Mouse (Mus musculus) liver, embryonic 13.5 days (tissue): ENCODE measurements around the gene Pex16. TPM values are rescaled to one million over a fixed set of nuclear protein-coding genes. Genes with fewer than 3 reads are reported as not detected.

ENCODE experiments used
- ATAC-seq: fragments of 200-750 bp; cut with Nextera tagmentation; 2 replicates; pipeline ENCODE4 v1.8.0; 2017; ENCODE audit warnings: low read depth, mild to moderate bottlenecking, moderate number of reproducible peaks, moderate library complexity
- DNase-seq: peaks from one replicate; pipeline ENCODE4 v3.0.0; 2022
- H3K27ac ChIP-seq: fragments of 300-500 bp; sonication (generic); 2 replicates; pipeline ENCODE4 v1.5.1; 2015; ENCODE audit warnings: moderate library complexity, mild to moderate bottlenecking, inconsistent platforms
- H3K27me3 ChIP-seq: fragments of 300-500 bp; sonication (generic); 2 replicates; pipeline ENCODE4 v1.6.1; 2015; ENCODE audit warnings: mild to moderate bottlenecking, inconsistent platforms
- H3K36me3 ChIP-seq: fragments of 300-500 bp; sonication (generic); 2 replicates; pipeline ENCODE4 v1.6.1; 2015; ENCODE audit warnings: mild to moderate bottlenecking, inconsistent platforms
- H3K4me1 ChIP-seq: fragments of 300-500 bp; sonication (generic); replicated peaks from 2 replicates; pipeline ENCODE4 v1.6.1; 2015; ENCODE audit warnings: inconsistent platforms
- H3K4me2 ChIP-seq: fragments of 300-500 bp; sonication (generic); 2 replicates; pipeline ENCODE4 v1.6.1; 2015; ENCODE audit warnings: inconsistent platforms, mild to moderate bottlenecking, moderate library complexity
- H3K4me3 ChIP-seq: fragments of 300-500 bp; sonication (generic); replicated peaks from 2 replicates; pipeline ENCODE4 v1.5.1; 2015; ENCODE audit warnings: mild to moderate bottlenecking, inconsistent platforms
- H3K9ac ChIP-seq: fragments of 300-500 bp; sonication (generic); 2 replicates; pipeline ENCODE4 v1.6.1; 2015; ENCODE audit warnings: mild to moderate bottlenecking, inconsistent platforms
- H3K9me3 ChIP-seq: fragments of 300-500 bp; sonication (generic); replicated peaks from 2 replicates; pipeline ENCODE4 v1.6.1; 2016; ENCODE audit warnings: inconsistent platforms
- WGBS: fragments of 180-500 bp; shearing (Covaris S2); methylation state at CpG from one replicate; pipeline ENCODE4 v1.1.7; 2015; ENCODE audit not compliant: insufficient replicate concordance; 5-methylcytosine and 5-hydroxymethylcytosine counted together
- microRNA-seq: library from miRNA; unstranded; fragments of <30 nt; microRNA quantifications from one replicate; pipeline ENCODE4, GENCODE M21; 2016
- polyA plus RNA-seq: library from polyadenylated mRNA; unstranded; fragments of >200 nt; fragmentation: Nextera tagmentation; extraction: Ambion mirVana; gene quantifications from 2 replicates; pipeline ENCODE4 v1.2.1, GENCODE M21; 2015

Pex16 gene
- polyA plus RNA-seq, 1 experiment from 2014 or later, result 21.7 TPM

DNA sequence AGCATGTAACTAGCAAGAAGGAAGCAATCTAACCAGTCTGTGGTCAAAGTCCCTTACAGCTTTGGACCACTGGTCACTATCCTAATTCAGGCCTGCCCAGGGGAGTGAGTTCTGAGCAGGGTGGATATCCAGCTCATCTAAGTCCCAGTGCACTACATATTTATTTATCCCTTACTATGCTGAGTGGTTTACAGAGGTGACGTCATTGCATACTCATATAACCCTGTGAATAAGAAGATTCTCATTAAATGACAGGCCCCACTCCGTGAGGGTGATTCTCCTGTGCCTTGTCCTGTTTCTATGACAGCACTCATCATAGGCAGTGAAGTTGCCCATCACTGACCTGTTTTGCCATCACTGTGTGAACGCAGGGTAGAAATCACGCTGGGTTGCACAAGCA lies 50.9 kb downstream of the Pex16 start:
- no peak for DNase-seq
- no peaks in the 10 kb centered on the region for H3K9me3 ChIP-seq
- H3K27ac ChIP-seq, result no peak overlapping the region
- H3K4me2 ChIP-seq, result no peak overlapping the region
- ATAC-seq, result no peak
- H3K9ac ChIP-seq, result no peak overlapping the region
- H3K27me3 ChIP-seq, result no peaks in the 10 kb centered on the region
- WGBS, result 77% methylated on average over 4 of the region's 4 CpGs
- H3K4me1 ChIP-seq, result peaks cover 40% of the 10 kb centered on the region
- no peak overlapping the region for H3K4me3 ChIP-seq
- peaks cover 69% of the 10 kb centered on the region for H3K36me3 ChIP-seq

DNA sequence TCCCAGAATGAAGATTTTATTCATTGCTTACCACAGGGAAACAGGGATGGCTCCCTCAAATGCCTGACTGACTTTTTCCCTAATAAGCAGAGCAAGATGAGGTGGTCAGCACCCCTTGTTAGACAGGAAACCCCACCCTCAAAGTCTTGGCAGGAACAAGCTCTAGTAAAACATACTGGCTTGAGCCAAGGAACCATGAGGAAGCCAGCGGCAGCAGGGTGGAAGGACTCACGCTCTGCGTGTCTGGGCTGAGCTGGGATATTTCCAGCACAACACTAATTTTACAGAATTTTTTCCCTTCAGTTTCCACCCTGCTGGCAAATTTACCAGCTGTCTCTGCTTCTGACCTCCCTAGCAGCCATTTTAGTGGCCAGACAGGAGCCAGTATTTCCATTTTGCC lies 52.0 kb downstream of the Pex16 start:
- Histone ChIP-seq H3K4me1 (peaks cover 50% of the 10 kb centered on the region), H3K27ac (no peak overlapping the region)
- WGBS, result 94% methylated on average over 3 of the region's 3 CpGs

DNA sequence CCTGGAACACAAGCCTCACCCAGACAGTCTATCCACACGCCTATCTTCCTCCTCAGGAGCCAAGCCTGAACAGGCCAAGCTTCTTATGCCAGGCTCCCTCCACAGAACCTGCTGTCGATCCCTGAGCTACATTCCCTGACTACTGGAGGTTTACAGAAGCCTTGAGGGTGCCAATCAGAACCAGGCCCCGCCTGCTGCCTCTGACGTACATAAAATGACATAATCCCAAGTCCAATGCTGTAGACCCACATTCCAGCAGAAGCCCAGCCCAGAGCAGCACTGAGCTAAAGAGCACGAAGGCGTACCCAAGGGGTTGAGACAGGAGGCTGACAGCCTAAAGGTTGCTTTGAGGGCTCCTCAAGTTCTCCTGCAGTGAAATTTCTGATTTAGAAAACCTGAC lies 53.4 kb downstream of the Pex16 start:
- Histone ChIP-seq H3K9me3 (no peaks in the 10 kb centered on the region), H3K4me1 (peaks cover 65% of the 10 kb centered on the region), H3K4me2 (no peak overlapping the region), H3K27me3 (no peaks in the 10 kb centered on the region), H3K4me3 (no peak overlapping the region), H3K36me3 (peaks cover 44% of the 10 kb centered on the region), H3K9ac (no peak overlapping the region), H3K27ac (no peak overlapping the region)
- no peak for DNase-seq
- 65% methylated on average over 6 of the region's 6 CpGs for WGBS
- ATAC-seq, result no peak

More for the DNA sequence above, 52.0 kb downstream of the Pex16 start:
- H3K9me3 ChIP-seq, result no peaks in the 10 kb centered on the region
- H3K4me3 ChIP-seq, result no peak overlapping the region
- ATAC-seq (no peak), DNase-seq (no peak)
- no peaks in the 10 kb centered on the region for H3K27me3 ChIP-seq
- H3K9ac ChIP-seq, result no peak overlapping the region
- H3K4me2 ChIP-seq, result no peak overlapping the region
- H3K36me3 ChIP-seq, result peaks cover 58% of the 10 kb centered on the region

DNA sequence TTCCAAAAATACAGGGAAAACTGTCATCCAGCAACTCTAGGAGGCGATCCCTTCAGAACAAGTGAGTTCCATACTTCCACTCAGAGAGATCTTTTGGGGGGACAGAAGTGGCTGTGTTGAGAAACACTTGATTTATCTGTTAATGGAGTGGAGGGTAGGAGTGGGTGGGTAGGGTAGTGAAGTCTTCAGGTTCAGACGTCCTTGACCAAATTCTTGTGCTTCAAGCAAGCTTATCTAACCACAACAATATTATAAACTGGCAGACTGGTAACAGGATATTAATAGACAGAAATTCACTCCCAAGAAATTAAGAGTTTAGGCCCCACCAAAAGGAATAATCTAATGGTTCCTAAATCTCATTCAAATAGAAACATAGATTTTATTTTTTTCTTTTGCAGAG lies 55.6 kb downstream of the Pex16 start:
- Histone ChIP-seq H3K9me3 (no peaks in the 10 kb centered on the region), H3K4me3 (no peak overlapping the region), H3K27me3 (no peaks in the 10 kb centered on the region), H3K9ac (no peak overlapping the region), H3K4me2 (no peak overlapping the region), H3K36me3 (peaks cover 22% of the 10 kb centered on the region), H3K27ac (no peak overlapping the region), H3K4me1 (peaks cover 76% of the 10 kb centered on the region)
- ATAC-seq, result no peak
- DNase-seq, result no peak
- WGBS, result 47% methylated on average over 2 of the region's 2 CpGs

Small RNAs within 50 kb of the gene (microRNA-seq; reads per million reads assigned to microRNA genes)
- gene Mir7000, result not detected

Other genes starting within 250 kb of the Pex16 start
- 1.6 and 2.2 TPM in 2 replicates for gene Large2, start 193 bp downstream of the Pex16 start, polyA plus RNA-seq
- gene 1700029I15Rik, start 7.9 kb downstream of the Pex16 start, polyA plus RNA-seq, result 1.1 and 1.2 TPM in 2 replicates
- 1.7 and 1.9 TPM in 2 replicates for gene Mapk8ip1, start 26.6 kb downstream of the Pex16 start, polyA plus RNA-seq
- 9.1 and 10.7 TPM in 2 replicates for gene Cry2, start 59.4 kb downstream of the Pex16 start, polyA plus RNA-seq
- gene Slc35c1, start 85.9 kb downstream of the Pex16 start, polyA plus RNA-seq, result 9.5 and 12.3 TPM in 2 replicates
- gene Chst1, start 225.0 kb downstream of the Pex16 start, polyA plus RNA-seq, result 0.12 and 0.15 TPM in 2 replicates